Mouse (Mus musculus) adrenal gland, adult 2 months (tissue): ENCODE measurements around the gene Sars2. TPM values are rescaled to one million over a fixed set of nuclear protein-coding genes. Genes with fewer than 3 reads are reported as not detected.
A peak's percentile ranks its signal among the peaks of the same experiment; 100 is the strongest.
"Not testable (repeated sequence)": the region's sequence is repeated elsewhere in the genome, so short reads cannot be mapped to it uniquely, and the experiment has no call there.

ENCODE experiments used
- DNase-seq: peaks from one replicate; pipeline ENCODE4 v3.0.0; 2021
- long read RNA-seq: library from polyadenylated mRNA; stranded (forward); transcript quantifications from one replicate; pipeline ENCODE4 v2.0.0, GENCODE M21; 2021
- polyA plus RNA-seq: library from polyadenylated mRNA; depleted of rRNA; stranded (reverse); fragments of >200 nt; gene quantifications from 2 replicates; pipeline ENCODE4 v1.2.3, GENCODE M21; 2012; rRNA removed
- total RNA-seq, 2 experiments: library from RNA; stranded (reverse); gene quantifications; 2 replicates each; pipeline ENCODE4 v1.2.3; 2021

Sars2 gene
- total RNA-seq (10 to 100 TPM; 16.5 to 21.2 TPM), polyA plus RNA-seq (42.6 and 43.0 TPM in 2 replicates)
- long read RNA-seq, transcript Sars2-201 (16 exons, 1,868 nt): major isoform, 13 of 17 reads
- long read RNA-seq, partial matches to known transcripts: 4 of 17 reads
- long read RNA-seq, other reads (novel, unspliced or antisense): 0 of 17 reads

DNA sequence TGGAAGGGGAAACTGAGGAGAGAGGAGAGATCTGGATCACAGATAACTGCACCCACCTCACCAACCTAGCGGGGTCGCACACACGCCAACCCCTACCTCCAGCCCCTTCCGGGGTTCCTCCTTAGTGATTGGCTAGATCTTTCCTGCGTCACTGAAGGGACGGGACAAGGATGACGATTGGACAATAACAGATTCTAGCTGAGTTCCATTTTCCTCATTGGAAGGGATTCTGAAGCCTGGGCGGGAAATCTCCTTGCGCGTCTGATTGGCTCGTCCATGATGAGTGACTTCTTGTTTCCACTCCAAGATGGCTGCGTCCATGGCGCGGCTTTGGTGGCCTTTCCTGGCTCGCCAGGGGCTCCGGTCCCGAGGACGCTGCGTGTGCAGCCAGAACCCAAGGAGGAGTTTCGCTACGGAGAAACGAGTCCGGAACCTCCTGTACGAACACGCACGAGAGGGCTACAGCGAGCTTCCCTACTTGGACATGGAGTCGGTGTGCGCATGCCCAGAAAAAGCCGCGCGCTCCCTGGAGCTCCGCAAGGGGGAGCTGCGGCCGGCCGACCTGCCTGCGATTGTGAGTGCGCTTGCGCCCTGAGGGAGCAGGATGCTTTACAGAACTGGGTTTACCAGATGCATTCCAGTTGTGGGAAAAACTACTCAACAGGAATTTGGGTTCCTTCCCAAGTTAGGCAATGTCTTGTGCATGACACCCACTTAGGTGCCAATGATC is at the start of gene Sars2, which contains the start of gene Mrps12:
Gene Sars2 (plus strand): TSS at position 284 of the 730 bp plus-strand sequence.
Gene Mrps12 (minus strand): TSS at position 112 of the 730 bp plus-strand sequence.
- peak; percentile 96 for DNase-seq

DNA sequence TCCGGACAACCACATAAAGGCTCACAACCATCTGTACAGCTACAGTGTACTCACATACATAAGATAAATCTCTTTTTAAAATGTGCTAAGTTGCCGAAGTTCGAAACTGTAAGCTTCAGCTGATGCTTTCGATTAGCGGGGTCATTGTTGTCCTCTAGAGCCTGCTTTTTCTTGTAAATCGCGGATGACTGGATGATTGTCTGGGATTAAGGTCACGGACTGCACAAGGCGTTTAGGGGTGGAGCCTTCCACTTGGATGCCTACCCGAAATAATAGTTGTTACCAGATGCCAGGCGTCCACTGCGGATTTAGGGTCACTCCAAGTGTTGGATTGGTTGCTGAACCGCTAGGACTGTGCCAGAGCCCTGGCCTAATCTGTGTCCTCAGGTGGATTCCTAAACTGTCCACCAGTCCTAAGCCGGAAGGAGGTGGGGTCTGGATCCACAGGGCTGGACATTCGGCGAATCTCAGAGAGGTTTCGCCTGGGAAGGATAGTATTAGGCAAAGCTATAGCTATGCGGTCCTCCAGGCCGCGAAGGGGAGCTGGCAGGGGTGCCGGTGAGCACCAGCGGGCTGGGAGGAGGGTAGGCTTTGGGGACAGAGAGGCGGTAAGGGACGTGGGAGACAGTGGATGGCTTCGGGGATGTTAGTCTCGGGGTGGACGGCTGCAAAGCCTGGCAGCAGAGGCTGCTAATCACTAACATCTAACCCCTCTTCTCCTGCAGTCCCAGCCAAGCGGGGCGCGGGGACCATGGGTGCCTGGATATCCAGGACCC is 49.1 kb upstream of the Sars2 start, which contains the start of gene Fbxo27:
Gene Fbxo27 (plus strand): TSS at position 305 of the 776 bp plus-strand sequence.
- peak; percentile 31 for DNase-seq

DNA sequence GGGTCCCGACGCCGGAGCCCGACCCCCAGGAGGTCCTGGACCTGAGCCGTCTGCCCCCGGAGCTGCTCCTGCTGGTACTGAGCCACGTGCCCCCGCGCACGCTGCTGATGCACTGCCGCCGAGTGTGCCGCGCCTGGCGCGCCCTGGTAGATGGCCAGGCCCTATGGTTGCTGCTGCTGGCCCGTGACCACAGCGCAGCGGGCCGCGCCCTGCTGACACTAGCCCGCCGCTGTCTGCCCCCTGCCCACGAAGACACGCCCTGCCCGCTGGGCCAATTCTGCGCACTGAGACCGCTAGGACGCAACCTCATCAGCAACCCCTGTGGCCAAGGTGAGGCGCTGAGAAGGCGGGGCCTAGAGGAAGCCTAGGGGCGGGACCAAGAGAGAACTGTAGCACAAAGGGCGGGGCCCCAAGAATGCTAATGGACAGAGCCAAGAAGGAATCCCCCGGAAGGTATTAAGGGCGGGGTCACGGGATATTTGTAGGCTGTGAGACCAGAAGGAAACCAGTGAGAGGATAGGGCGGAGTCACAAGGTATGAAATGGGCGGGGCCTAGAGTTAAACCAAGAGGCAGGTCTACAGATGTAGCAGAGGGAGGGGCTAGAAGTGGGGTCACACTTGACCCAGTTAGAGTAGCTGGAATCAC is 48.3 kb upstream of the Sars2 start:
- DNase-seq: peak; percentile 69

DNA sequence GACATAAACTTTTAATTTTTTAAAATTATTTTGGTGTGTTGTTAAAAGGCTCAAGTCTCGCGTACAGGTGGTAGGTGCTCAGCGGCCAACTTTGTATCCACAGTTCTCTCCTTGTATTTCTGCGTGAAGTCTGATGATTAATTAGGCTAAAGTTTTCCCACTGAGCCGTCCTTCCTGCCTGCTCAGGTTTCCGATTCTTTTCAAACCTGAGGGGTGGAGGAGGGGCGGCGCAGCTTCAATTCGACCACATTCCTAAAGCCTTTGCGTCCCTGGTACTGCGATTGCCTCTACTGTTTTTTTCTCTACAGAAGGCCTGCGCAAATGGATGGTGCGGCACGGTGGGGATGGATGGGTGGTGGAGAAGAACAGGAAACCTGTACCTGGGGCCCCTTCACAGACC is 47.4 kb upstream of the Sars2 start:
- no peak for DNase-seq

DNA sequence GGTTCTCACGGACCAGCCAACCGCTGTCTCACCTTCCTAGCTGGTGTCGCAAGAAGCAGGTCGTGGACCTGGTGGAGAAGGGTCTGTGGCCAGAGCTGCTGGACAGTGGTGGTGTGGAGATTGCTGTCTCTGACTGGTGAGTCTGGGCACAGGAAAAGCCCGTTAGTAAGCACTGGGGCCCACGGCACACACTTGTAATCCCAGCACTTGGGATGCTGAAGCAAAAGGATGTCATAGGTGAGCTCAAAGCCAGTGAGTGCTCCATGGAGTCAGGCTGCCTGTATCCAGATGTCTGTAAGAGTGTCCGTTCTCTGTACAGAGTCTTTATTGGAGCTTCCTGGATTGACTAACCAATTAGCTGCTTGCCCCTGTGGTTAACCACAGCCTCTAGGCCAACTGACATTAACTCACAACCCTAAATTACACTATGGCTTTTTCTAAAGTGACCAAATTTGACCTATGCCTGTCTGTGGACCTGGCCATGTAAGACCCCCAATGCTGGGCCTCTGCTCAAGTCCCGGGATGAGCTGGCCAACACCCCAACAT is 46.8 kb upstream of the Sars2 start:
- no peak for DNase-seq

DNA sequence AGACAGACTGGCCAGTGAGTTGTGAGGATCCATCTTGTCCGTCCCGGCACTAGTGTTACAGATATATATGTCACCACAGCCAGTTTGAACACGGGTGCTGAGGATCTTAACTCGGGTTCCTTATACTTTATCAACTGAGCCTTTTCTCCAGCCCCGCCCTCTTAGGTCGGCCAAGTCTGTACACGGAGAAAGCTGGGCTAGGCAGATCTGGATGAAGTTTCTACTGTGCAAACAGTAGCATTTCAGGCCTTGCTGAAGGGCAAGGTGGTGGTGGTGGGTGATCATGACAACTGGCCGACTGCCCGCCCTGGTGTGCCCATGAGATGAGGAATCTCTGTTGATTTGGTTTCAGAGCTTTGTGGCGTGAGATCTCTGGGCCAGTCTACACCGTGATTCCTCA is 44.5 kb upstream of the Sars2 start:
- no peak for DNase-seq

DNA sequence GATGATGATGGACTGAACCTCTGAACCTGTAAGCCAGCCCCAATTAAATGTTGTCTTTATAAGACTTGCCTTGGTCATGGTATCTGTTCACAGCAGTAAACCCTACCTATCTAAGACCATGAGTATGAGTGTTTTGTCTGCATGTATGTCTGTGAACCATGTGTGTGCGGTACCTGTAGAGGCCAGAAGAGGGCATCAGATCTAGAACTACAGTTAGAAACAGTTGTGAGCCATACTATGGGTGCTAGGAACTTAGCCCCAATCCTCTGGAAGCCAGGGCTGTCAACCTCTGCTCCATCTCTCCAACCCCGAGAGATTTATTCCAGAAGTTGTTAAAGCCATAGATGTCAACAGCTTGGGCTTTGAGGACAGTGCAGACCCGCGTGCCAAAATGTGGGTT is 41.5 kb upstream of the Sars2 start:
- DNase-seq: no peak

DNA sequence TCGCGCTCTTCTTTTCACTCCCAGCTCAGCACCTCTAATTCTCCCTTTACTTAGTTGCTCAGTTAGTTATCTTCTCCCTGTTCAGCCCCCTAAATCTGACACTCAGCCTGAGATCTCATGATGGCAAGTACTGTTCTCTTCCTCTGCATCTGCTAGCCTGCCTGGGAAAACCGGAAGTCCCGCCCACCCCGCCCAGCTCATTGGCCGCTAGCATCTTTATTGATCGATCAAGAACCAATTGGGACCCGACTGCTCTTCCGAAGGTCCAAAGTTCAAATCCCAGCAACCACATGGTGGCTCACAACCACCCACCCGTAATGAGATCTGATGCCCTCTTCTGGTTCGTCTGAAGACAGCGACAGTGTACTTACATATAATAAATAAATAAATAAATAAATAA is 40.5 kb upstream of the Sars2 start:
- DNase-seq: not testable (repeated sequence)

DNA sequence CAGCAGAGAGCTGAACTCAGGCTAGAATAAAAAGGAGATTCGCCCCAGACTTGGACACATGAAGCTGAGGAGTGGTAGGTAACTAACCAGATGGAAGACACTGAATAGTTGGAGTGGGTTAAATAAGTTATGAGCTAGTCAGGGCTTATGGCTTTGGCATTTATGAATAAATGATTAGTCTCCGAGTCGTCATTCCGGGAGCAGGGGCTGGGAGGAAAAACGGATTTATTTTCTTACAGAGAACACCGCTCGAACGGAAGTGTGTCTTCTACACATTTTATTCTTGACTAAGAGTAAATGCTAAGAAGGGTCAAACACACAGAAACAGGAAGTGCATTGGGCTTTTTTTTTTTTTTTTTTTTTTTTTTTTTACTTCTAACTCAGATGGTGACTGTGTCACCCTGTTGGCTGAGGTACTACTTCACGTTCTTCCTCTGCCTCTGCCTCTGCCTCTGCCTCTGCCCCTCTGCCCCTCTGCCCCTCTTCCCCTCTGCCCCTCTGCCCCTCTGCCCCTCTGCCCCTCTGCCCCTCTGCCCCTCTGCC is 39.1 kb upstream of the Sars2 start:
- no peak for DNase-seq

DNA sequence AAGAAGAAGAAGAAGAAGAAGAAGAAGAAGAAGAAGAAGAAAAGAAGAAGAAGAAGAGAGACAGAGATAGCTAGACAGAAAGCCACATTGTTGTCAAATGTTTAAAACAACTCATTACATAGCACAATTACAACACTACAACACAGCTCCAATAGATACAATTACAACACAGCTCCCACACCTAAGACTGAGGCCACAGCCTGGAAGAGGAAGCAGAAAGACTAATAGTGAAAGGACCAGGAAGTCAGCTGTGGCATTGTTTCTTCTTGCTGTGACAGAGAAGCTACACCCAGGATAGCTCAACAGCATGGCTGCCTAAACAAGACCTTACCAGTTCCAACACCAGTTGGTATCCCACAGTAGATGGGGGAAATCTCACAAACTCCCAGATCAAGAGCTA is 32.3 kb upstream of the Sars2 start:
- DNase-seq: no peak

DNA sequence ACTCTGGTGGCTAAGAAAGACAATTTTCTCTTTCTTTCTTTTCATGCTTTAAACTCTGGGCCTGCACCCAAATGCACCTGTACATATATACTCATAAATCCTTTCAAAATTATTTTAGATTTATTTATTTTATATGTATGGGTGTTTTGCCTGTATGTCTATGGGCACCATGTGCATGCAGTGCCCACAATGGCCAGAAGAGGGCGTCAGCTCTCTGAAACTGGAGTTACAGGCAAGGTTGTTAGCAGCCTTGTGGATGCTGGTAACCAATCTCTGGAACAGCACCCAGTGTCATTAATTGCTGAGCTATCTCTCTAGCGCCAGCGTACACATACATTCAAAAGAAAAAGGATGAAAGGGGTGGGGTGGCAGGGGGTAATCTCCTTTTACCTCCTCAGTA is 30.8 kb upstream of the Sars2 start:
- DNase-seq: no peak

DNA sequence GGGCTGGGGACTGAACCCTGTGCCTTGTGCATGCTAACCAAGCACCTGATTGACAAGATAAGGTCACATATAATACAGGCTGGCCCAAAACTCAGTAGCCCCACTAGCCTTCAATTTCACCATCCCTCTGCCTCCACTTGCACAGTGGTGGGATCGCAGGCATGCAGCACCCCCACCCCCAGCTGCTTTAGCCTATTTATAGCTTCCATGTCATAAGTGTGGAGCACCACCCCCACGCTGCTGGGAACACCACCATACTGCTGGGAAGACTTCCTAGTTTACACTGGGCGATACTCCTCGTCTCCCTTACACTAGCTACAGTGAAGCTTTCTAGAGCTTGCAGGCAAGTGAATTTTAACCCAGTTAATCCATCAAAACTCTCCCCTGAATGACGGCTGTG is 27.1 kb upstream of the Sars2 start:
- no peak for DNase-seq

DNA sequence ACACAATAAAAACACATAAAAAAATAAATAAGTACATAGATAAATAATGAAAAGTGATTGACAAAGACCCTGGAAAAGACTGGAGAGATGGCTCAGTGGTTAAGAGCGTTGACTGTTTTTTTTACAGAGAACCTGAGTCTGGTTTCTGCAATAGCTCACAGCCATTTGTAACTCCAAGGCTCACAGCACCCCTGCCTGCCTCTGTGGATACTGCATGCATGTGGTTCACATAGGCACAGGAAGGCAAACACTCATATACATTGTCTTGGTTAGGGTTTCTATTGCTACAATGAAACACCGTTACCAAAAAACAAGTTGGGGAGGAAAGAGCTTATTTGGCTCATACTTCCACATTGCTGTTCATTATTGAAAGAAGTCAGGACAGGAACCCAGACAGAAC is 26.2 kb upstream of the Sars2 start:
- no peak for DNase-seq

DNA sequence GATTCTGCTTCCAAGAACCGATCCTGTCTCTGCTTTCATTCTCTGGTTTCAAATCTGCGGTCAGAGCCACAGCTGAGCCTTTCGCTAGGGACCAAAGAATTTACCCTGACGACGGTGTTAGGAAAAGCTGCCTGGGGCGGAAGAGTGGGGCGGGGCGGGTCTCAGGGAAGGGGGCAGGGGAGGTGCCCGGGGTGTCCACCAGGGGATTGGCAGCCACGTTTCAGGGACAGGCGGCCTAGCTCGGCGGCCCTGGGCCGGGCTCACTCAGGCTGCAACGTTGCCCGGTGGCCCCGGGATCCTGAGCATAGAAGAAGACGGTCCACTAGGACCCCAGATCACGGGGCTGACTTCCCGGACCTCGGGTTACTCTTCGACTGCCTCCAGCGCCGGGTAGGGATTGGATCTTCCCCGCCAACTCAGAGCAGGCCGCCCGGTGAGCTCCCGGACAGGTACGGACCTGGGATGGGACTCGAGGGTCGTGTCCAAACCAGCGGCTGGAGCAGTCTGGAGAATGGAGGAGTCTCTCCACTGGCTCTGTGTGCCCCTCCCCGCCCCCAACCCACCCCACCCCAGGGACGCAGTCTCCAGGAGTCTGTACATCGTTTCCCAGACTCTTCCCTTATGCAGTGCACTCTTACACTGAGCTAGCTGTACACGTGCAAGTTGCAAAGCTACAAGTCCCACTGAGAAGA is 25.1 kb upstream of the Sars2 start, which contains the start of gene Fbxo17:
Gene Fbxo17 (plus strand): TSS at position 215 of the 692 bp plus-strand sequence.
- peak; percentile 84 for DNase-seq

DNA sequence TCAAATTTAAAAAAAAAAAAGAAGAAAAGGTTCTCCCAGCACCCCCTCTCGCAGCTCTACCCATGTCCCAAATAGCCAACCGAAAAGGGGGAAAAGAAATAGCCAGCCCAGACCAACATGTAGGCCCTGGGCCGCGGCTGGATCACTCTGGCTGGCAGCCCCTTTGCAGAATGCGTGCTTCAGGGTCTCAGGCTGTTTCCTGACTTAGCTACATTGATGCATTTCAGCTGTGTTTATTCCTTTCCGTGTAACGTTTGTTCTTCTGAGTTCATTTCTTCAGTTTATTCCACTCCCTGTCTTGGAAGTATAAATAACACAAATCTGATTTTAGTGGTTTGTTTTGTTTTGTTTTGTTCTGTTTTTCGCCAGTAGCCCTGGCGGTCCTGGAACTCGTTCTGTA is 24.1 kb upstream of the Sars2 start:
- DNase-seq: no peak

DNA sequence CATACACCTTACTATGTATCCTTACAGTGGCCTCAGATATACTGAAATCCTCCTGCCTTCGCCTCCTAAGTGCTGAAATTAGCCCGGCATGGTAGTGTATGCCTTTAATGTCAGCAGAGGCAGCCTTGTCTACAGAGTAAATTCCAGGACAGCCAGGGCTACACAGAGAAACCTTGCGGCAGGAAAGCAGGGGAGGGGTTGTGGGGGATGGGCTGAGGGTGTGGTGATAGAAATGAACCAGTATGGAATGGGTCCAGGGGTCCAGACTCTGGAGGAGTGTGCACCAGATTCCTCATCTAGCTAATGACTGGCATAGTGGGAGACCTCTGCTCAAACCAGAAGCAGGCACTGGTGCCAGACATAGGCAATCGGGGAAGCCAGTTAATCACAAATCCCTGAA is 22.6 kb upstream of the Sars2 start:
- no peak for DNase-seq

DNA sequence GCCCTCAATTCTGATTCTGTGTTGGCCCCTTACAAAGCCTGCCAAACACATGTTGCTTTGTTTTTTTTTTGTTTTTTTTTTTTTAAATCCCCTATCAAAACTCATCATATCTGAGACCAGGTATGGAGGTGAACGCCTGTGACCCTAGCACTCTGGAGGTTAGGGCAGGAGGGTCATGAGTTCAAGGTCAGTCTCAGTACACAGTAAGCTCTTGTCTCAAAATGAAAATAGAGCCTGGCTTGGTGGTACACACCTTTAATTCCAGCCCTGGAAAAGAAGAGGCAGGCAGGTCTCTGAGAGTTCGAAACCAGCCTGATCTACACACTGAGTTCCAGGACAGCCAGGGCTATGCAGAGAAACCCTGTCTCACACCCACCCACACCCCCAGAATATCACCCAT is 22.1 kb upstream of the Sars2 start:
- no peak for DNase-seq

DNA sequence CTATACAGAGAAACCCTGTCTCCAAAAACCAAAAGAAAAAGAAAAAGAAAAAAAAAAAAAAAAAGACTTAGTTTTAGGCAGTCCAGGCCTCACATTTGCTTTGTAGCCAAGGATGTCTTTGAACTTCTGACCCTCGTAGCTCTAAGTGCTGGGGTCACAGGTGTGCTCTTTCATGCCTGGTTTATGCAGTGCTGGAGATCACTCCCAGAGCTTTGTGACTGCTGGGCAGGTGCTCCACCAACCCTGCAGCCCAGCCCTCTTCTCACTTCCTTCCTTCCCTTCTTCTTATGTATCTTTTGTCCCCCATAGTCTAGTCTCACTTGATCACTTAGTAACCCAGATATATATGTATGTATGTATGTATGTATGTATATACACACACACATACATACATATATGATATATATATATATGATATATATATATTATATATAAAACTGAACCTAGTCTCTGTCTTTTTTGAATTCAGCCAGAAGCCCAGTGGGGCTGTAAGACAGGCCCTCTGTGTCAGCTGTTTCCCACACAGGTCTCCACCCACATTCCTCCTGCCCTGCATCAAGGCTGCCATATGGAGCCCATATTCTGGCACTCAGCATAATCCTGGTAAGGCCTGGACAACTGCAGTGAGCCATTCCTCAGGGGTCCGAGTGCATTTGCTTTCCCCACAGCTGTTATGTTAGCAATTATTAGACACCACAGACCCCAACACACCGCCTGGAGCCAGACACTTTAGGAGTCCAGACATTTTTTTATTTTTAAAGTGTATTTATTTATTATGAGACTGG is 20.8 kb upstream of the Sars2 start:
- DNase-seq: no peak

DNA sequence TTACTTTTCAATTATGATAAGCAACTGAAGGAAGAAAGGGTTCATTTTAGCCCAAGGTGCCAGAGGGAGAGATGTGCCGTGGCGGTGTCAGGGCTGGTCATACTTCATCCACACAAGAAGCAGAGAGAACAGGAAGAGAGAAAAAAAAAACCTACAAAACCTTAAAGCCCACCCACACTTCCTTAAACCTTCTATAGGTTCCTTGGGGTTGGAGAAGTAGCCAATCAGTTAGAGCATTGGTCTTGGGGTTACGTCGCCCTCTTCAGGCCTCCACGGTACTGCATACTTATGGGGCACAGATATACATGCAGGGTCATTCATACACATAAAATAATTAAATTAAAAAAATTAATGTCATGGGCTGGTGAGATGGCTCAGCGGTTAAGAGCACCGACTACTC is 19.7 kb upstream of the Sars2 start:
- DNase-seq: no peak

DNA sequence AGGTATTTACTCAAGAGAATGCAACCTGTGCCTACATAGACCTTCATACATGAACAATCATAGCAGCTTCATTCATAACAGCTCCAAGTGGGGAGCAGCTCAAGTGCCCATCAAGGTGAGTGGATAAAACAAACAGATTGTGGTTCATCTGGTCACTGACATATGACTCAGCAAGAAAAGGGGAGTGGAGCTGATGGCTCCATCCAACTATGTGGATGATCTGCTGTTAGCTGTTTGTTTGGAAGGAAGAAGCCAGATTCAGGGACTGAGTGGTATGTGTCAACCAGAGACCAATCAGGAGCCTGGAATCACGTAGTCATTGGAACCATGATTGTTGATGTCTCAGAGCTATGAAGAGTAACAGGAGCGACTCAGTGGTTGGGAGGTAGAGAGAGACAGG is 17.2 kb upstream of the Sars2 start:
- DNase-seq: no peak
